Mouse (Mus musculus) ovary, adult 18-20 months (tissue): ENCODE data around the gene Sash1.
A peak's percentile ranks its signal among the peaks of the same experiment; 100 is the strongest.

ENCODE experiments used
- DNase-seq: peaks from one replicate; pipeline ENCODE4 v3.0.0; 2022; ENCODE audit warnings: low spot score, mixed read lengths

The Sash1 gene

GRCm38 (mm10) chr10:8885630-8886527, at the start of gene Sash1:
TSS of gene Sash1 (minus strand) at chr10:8886070.
- DNase-seq: peak; percentile 80

DNA sequence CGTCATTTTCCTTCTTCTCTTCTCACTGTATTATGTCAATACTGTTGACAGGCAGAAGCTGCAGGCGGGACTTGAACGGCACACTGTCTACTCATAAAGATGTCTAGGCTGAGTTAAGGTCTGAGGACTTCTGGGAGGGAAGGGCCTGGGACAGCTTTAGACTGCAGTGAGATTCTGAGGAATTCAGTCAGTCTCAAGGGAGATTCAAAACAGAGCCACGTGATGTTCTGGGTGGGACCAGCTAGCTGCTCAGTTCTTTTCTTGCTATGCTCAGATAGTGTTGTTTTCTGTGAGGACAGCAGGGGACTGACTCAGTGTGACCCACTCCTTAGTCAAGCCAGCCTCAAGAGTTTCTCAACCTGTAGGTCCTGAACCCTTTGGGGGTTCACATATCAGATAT, 49.7 kb upstream of the Sash1 start:
- DNase-seq: no peak

- no peak for DNase-seq
Measured at GRCm38 (mm10) chr10:8933451-8934372, 47.8 kb upstream of the Sash1 start.

DNA sequence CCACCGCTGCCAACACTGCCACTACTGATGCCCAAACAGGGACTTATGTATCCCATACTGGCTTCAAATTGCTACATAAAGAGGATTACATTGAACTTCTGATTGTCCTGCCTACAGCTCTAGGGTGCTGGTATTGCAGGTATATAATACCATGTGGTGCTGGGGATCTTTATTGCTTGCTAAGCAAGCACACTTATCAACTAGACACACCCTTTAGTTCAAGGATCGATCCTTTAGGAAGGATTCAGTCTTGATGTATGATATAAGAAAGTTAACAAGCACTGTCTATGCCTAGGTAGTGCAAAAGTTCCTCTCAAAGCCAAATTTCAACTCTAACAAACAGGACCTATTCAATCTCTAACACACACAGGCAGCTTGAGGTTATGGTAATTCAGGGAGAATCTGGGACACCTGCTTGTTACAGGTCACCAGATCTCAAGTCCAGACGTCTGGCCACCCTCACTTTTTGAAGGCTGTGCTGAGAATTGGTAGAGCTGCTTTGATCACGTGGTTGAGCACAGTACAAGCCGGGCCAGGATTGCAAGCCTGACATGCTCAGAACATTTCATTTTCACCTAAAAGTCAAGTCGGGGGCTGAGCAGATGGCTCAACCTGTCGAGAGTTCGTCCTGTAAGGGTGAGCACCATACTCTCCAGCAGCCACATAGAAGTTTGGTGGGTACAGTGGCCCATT, 45.8 kb upstream of the Sash1 start:
- no peak for DNase-seq

GRCm38 (mm10) chr10:8930672-8931071, 44.8 kb upstream of the Sash1 start:
- DNase-seq: no peak

DNA sequence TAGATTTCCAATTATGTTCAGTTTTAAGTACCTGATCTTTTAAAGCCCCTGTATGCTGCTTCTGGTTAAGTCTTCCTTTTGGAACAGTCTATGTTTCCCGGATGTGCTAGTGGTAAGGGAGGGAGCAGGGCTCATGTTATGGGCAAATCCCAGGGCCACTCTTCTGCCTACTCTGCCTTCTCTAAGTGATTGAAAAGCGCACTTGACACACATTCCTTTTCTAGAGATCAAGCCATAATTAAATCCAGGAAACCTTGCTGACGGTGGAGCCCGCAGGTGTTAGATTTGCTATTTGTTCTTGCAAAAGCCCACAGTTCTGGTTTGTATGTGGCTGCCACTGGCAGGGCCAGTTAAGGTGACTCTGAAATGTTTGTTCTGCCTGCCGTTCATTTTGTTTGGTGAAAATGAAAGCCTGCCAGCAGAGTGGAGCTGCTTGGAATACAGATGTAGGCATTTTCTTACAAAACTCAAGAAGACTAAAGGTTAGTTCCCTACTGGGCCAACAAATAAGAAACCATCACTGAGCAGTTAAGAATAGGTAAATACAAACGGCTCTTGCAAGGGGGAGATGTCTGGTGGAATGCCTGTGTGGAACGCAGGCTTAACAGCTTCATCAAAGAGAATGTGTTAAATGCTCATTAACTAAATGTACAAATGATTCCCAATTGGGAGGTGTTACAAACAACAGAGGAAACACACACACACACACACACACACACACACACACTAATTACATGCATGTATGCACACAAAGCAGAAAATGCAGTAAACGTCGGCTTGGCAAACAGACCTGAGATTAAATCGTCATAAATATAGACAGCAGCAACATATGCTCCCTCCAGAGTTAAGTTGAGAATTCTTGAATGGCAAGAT, 43.1 kb upstream of the Sash1 start:
- no peak for DNase-seq

GRCm38 (mm10) chr10:8928261-8928660, 42.4 kb upstream of the Sash1 start:
- DNase-seq: no peak

- DNase-seq: no peak
Measured at GRCm38 (mm10) chr10:8926906-8927305, 41.0 kb upstream of the Sash1 start.

DNA sequence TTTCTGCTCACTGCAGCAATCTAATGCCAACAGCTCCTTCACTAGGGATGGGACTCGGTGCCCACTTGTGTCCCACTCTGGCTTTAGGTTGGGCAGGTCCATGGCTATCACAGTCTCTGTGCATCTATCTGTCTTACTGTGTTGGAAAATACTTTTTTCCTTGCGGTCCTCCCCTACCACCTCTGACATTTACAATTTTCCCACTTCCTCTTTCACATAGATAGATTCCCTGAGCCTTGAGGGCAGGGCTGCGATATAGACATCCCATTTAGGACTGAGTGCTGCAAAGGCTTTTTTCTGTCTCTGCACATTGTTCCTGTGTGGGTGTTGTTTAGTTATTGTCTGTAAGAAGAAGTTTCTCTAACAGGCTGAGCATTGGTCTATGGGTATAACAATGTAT, 40.4 kb upstream of the Sash1 start:
- no peak for DNase-seq

- no peak for DNase-seq
Measured at GRCm38 (mm10) chr10:8925299-8925698, 39.4 kb upstream of the Sash1 start.

- no peak for DNase-seq
Measured at GRCm38 (mm10) chr10:8921098-8921693, 35.3 kb upstream of the Sash1 start.

DNA sequence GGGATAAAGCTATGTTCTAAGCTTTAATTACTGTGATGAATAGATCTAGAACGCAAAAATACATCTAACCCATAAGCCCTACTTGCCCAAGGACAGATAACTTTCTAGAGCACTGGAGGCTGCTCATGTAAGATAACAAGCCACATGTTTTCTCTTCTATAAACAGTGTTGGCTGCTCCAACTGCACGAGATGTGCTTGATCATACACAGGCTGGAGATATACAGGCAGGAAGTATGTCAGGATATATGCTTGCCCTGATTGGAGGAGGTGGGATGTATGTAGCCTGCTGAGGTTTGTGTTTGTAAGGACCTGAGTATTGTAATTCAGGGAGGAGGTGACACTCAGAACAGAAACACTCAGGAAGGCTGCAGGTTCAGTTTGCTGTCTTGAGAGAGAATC, 31.9 kb upstream of the Sash1 start:
- no peak for DNase-seq

DNA sequence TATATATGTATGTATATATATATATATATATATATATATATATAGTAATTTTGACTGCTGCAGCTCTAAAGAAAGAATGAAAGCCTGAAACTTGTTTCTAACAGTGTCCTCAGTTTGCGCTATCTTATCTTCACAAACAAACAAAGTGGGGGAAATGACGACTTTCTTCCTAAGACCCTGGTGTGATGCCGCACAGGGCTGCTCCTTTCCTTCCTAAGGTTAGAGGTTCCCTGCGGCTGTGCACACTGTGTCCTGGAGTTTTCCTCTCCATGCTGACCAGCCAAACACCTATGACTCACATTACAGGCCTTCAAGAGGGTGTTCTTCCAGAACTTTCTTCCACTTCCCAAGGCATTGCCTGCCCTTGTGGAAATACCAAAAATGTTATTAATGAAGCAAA, 31.5 kb upstream of the Sash1 start:
- DNase-seq: no peak

DNA sequence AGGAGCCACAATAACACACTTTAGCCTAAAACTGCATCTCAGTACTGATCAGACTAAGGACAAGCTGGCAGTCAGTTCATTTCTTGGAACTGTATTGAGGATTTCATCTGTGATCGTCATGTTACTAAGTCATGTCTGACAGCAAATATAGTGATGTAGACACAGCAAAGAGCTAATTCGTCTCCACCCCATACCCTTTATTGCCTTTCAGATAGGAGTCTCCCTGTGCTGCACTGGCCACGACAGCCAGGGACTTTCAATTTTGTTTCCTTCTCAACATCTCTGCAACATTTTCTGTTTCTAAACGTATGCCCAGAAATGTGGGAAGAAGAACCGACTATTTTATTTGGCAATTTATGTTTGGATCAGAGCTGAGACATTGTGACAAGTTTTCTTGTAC, 29.9 kb upstream of the Sash1 start:
- DNase-seq: no peak

- DNase-seq: no peak
Measured at GRCm38 (mm10) chr10:8913904-8914303, 28.0 kb upstream of the Sash1 start.

DNA sequence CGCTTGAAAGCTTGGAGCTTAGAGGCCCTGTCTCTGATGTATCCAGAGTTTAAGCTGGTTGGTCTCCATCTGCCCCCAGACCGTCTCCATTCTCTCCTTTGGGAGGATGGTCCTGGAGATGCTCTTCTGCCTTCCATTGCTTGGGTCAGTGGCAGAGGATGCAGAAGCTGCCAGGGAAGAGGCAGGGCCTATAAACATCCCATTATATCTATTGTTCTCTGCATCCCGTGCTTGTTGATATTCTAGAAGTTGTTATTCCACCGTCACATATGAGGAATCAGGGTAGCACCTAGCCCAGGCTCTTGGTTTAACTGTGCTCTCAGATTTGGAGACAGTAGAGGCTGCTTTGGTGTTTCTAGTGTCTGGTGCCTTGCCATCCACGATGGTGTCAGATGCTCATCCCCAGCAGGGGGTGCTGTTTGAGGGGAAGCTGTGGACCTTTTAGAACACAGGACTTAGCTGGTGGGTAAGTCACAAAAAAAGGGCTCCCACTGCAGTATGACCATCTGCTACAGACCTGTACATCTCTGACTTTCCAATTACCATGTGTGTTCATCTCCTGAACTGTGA, 26.9 kb upstream of the Sash1 start:
- DNase-seq: no peak

DNA sequence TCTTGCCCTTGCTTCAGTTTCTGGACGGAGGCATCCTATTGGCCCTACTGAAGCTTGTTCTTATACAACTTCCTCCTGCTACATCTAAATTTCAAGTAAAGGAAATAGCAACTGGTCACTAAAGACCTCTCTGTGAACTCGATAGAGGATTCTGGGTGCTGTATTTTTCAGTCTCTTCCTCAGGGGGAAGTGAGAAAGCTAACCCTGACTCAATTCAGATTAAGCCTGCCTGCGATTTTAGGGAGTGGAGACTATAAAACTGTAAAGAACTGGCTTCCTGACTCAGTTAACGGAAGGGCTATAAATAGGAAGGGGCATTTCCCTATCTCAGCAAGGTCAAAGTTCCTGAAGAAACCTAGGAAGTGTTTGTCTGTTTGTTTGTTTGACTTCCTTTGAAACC, 26.3 kb upstream of the Sash1 start:
- no peak for DNase-seq

DNA sequence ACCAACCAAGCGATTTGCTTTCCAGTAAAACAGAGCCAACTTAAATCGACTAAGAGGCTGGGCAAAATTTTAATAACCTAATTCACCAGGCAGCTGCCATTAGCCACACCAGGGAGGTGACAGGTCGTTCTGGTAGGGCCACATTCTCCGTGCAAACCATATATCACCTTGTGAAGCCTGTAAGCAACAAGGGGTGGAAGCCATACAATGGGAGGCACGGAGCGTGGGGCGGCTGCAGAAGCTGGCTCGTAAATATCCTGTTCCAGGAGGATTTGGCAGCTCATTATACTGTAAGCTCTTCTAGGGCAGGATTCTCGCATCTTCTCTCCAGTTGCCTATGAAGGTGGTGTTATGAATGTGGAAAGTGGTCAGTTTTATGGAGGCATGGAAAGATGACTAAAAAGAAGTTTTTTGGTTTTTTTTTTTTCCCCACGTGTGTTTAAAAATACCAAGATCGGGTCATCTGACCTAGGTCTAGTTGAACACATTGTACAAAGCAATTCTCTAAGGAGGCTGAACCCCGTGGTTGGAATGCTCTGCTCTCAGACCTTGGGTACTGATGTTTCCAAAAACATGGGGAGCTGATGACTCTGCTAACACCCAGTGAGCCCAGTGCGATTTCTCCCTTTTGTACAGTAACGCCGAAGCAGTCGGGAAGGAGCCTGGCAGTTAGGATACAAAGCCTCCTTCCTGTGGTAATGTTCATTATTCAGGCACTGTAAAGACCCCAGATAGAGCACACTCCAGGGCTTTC, 24.5 kb upstream of the Sash1 start:
- DNase-seq: peak; percentile 17

DNA sequence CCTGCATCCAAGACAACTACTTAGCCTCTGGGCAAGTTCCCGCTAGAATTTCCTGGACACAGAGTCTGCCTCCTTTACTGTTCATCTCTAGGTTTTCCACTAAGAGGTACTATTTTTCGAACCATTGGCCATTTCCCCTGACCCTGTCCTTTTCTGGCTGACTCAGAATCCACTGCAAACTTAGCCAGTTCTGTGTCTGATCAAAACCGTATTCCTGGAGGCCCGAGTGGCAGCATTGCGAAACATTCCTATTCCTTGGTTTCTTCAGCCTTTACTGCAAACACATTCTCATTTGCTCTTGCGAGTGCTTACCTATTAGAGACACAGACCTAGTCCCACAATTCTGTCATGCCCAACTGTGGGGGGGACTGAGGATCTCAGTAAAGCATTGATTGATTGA, 17.2 kb upstream of the Sash1 start:
- no peak for DNase-seq

DNA sequence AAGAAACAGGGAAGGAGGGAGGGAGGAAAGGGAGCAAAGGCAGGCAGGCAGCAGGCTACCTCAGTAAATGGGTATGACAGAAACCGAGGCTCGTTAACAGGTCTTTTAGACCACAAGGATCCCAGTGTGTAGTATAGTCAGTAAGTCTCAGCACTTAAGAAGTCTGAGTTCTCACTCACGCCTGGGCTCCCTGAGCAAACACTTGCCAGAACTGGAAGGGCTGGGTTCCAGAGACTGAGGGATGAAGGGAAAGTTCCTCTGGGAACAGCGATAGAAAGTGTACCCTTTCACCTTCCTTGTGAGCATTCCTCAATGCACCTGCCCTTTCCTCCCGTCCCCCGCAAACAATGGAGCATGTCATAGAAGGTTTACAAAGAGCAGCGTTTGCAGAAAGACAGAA, 16.5 kb upstream of the Sash1 start:
- DNase-seq: no peak
